Mouse (Mus musculus): ENCODE data around the gene Kif6. TPM values are rescaled to one million over a fixed set of nuclear protein-coding genes. Genes with fewer than 3 reads are reported as not detected.

Gene Kif6
- polyA plus RNA-seq, 1 experiment from 2014 or later, result not detected

DNA sequence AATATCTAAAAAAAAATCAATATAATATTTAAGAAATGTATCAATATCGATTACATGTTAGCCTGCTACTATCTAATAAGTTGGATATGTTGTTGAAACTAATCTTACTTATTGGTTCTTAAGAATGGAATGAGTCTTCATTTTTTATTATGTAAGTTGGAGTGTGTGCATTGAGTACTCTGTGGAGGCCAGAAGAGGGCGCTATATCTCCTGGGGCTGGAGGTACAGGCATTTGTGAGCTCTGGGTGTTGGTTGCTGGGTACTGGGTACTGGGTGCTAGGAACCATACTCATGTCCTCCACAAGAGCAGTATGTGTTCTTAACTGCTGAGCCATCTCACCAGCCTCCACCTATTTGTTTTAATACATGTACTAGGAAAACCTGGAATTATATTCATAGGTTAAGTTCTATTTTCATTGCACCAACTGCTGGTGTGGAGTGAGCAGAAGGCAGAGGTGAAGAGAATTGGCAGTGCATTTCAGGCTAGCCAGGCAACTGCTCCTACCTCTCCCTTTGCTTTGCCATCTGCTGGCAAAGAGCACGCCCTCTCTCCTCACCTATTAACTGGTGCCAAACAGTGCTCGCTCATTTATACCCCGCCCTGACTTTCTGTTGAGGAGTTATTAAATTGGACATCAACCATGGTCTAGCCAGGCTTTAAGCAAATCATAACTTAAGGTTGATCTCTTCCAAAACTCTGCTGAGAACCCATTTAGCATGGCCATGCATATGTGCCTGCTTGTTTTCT is 199.1 kb downstream of the Kif6 start:
- Histone ChIP-seq H3K27me3 (ENCODE audit: insufficient read depth, low read length) (no peaks in the 10 kb centered on the region), H3K27ac (ENCODE audit: low read depth) (no peak overlapping the region), H3K36me3 (replicated peaks; ENCODE audit: insufficient read depth, low read length) (no peaks in the 10 kb centered on the region), H3K9ac (replicated peaks) (no peak overlapping the region), H3K4me2 (ENCODE audit: low read depth, low read length) (no peak overlapping the region), H3K4me3 (ENCODE audit: low read depth, low read length) (no peak overlapping the region), H3K9me3 (ENCODE audit: low read length) (no peaks in the 10 kb centered on the region), H3K4me1 (ENCODE audit: insufficient read depth) (no peaks in the 10 kb centered on the region)
- 76% methylated on average over 5 of the region's 5 CpGs for WGBS (ENCODE audit: insufficient replicate concordance)
- no peak for ATAC-seq
- TF ChIP-seq CTCF (IDR thresholded peaks at IDR 0.05; ENCODE audit: low read depth), result peak; percentile 29
- TF ChIP-seq EP300 (IDR thresholded peaks at IDR 0.05; ENCODE audit: low read depth), result no peak
- no peak for DNase-seq

DNA sequence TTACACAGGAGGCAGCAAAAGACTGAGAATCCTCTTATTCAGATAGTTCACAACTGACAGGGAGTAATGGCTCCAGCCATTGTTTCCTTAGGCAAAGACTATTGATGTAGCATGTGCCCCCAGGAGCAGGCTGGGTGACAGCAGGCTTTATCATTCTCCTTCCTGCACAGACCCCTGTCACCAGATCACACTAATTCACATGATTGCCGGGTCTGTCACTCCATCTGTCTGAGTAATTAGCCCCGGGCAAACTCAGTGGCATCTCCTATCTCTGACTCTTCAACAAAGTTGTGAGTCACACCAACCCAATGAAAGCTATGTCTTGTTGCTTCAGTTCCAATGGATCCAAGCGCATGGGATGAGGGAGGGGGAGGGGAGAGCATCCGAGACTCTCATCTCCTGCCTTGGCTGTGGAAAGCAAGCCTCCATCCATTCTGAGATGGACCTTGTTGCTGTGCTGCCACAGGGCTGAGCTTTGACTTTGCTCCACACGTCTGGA is 201.2 kb downstream of the Kif6 start:
- Histone ChIP-seq H3K4me1 (ENCODE audit: insufficient read depth) (no peaks in the 10 kb centered on the region), H3K27ac (ENCODE audit: low read depth) (no peak overlapping the region), H3K9ac (replicated peaks) (no peak overlapping the region), H3K9me3 (ENCODE audit: low read length) (no peaks in the 10 kb centered on the region), H3K4me3 (ENCODE audit: low read depth, low read length) (no peak overlapping the region), H3K36me3 (replicated peaks; ENCODE audit: insufficient read depth, low read length) (no peaks in the 10 kb centered on the region), H3K4me2 (ENCODE audit: low read depth, low read length) (no peak overlapping the region), H3K27me3 (ENCODE audit: insufficient read depth, low read length) (no peaks in the 10 kb centered on the region)
- TF ChIP-seq EP300 (IDR thresholded peaks at IDR 0.05; ENCODE audit: low read depth) (no peak), CTCF (IDR thresholded peaks at IDR 0.05; ENCODE audit: low read depth) (no peak)
- 51% methylated on average over 5 of the region's 5 CpGs for WGBS (ENCODE audit: insufficient replicate concordance)
- ATAC-seq (no peak), DNase-seq (no peak)

DNA sequence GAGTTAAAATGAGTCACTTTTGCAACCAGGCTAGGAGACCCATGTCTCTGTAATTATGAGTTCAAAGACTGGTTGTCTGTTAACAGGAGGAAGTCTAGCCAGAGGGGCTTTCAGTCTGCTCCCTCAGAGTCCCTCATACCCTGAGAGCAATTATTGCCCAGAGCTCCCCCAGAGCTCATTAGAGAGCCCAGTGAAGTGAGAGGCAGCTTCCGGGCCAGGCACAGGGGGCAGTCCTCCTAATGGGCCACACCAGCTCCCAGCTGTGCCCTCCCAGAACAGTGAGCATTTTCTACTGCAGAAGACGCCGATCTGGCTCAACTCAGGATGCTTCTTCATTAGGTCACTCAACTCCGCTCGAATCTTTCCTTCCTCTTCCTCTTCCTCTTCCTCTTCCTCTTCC is 201.8 kb downstream of the Kif6 start:
- DNase-seq (no peak), ATAC-seq (no peak)
- Histone ChIP-seq H3K36me3 (replicated peaks; ENCODE audit: insufficient read depth, low read length) (no peaks in the 10 kb centered on the region), H3K27me3 (ENCODE audit: insufficient read depth, low read length) (no peaks in the 10 kb centered on the region), H3K4me1 (ENCODE audit: insufficient read depth) (no peaks in the 10 kb centered on the region), H3K4me3 (ENCODE audit: low read depth, low read length) (no peak overlapping the region), H3K4me2 (ENCODE audit: low read depth, low read length) (no peak overlapping the region), H3K27ac (ENCODE audit: low read depth) (no peak overlapping the region), H3K9me3 (ENCODE audit: low read length) (no peaks in the 10 kb centered on the region), H3K9ac (replicated peaks) (no peak overlapping the region)
- TF ChIP-seq CTCF (IDR thresholded peaks at IDR 0.05; ENCODE audit: low read depth) (no peak), EP300 (IDR thresholded peaks at IDR 0.05; ENCODE audit: low read depth) (no peak)
- WGBS (ENCODE audit: insufficient replicate concordance), result 45% methylated on average over 5 of the region's 5 CpGs

DNA sequence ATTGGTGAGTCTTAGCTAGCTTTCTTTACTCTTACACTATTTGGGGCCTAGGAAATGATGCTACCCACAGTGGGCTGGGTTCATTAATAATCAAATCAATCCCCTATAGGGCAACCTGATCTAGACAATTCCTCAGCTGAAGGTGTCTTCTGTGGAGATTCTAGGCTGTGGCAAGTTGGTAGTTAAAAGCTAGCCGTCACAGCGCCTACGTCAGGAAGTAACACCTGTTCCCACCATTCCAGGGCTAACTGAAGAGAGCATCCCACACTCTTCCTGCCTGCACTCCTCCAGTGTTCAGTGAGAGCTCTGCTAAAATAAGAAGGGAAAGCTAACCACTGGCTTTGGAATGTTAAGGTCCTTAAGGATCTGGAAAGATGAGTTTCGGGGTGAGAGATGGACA is 205.3 kb downstream of the Kif6 start:
- Histone ChIP-seq H3K4me2 (ENCODE audit: low read depth, low read length) (no peak overlapping the region), H3K9me3 (ENCODE audit: low read length) (no peaks in the 10 kb centered on the region), H3K27me3 (ENCODE audit: insufficient read depth, low read length) (no peaks in the 10 kb centered on the region), H3K9ac (replicated peaks) (no peak overlapping the region), H3K27ac (ENCODE audit: low read depth) (no peak overlapping the region), H3K4me3 (ENCODE audit: low read depth, low read length) (no peak overlapping the region), H3K36me3 (replicated peaks; ENCODE audit: insufficient read depth, low read length) (no peaks in the 10 kb centered on the region), H3K4me1 (ENCODE audit: insufficient read depth) (no peaks in the 10 kb centered on the region)
- WGBS (ENCODE audit: insufficient replicate concordance), result 77% methylated on average over 4 of the region's 4 CpGs
- TF ChIP-seq CTCF (IDR thresholded peaks at IDR 0.05; ENCODE audit: low read depth) (no peak), EP300 (IDR thresholded peaks at IDR 0.05; ENCODE audit: low read depth) (no peak)
- ATAC-seq (no peak), DNase-seq (no peak)

DNA sequence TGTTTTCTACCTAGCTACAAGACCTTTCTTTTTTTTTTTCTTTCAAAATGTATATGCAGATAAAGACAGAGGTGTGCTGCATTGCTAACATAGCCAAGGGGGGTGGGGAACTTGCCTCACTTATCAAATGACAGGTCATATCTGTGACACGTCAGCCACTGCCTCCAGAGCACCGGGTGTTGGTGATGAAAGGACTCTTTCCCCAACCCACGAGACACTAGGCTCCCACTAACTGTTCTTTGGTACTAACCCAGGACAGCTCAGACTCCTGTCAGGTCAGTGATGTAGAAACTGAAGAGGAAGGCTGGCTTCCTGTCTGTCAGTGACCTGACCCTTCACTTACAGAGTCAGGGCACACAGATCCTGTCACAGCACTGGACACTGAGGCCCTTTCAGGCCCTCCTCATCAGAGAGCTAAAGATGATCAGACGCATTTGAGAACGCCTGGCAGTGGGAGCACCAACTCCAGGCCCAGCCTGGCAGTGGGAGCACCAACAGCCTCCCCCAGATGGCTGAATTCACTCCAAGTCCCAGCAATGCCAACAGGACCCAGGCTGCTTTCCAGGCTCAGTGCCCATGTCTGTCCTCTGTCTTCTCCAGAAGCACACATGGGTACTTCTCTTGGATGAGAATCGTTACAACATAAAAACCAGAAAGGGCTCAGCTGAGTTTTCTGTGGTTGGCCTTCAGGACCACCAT is 209.4 kb downstream of the Kif6 start:
- WGBS (ENCODE audit: insufficient replicate concordance), result 43% methylated on average over 6 of the region's 6 CpGs

DNA sequence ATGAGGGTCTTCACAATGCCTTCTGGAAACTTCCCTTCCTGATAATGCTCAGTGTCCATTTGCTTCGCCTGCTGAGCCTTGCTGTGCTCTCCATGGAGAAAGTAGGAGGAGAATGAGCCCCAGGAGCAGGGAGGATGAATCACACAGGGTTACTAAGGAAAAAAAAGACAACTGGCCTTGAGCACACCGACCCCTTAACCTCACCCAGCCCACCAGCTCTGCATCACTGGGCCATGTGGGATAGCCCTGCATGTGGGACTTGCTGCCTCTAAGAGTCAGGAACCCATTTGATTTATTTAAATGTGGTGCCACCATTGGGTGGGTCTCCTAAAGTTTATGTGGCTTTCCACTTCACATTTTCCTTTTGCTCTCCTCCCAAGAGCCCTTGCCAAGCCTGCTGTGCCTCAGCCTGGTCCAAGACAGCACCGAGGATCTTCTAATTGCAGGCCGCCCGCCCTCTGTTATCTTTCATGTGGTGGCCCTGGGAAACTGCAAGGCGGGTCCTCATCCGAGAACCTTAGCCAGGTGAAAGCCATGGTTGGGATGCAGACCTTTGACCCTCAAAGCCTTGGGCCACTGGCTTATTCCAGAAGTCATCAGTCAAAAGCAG is 210.0 kb downstream of the Kif6 start:
- Histone ChIP-seq H3K9me3 (ENCODE audit: low read length) (no peaks in the 10 kb centered on the region), H3K36me3 (replicated peaks; ENCODE audit: insufficient read depth, low read length) (no peaks in the 10 kb centered on the region), H3K4me1 (ENCODE audit: insufficient read depth) (no peaks in the 10 kb centered on the region), H3K4me3 (ENCODE audit: low read depth, low read length) (no peak overlapping the region), H3K27me3 (ENCODE audit: insufficient read depth, low read length) (no peaks in the 10 kb centered on the region), H3K9ac (replicated peaks) (no peak overlapping the region), H3K4me2 (ENCODE audit: low read depth, low read length) (no peak overlapping the region), H3K27ac (ENCODE audit: low read depth) (no peak overlapping the region)
- no peak for ATAC-seq
- no peak for DNase-seq
- TF ChIP-seq CTCF (IDR thresholded peaks at IDR 0.05; ENCODE audit: low read depth) (no peak), EP300 (IDR thresholded peaks at IDR 0.05; ENCODE audit: low read depth) (no peak)
- WGBS (ENCODE audit: insufficient replicate concordance), result 78% methylated on average over 7 of the region's 7 CpGs

More for the DNA sequence above, 209.4 kb downstream of the Kif6 start:
- no peak for ATAC-seq
- no peak overlapping the region for H3K4me2 ChIP-seq (ENCODE audit: low read depth, low read length)
- no peaks in the 10 kb centered on the region for H3K4me1 ChIP-seq (ENCODE audit: insufficient read depth)
- TF ChIP-seq CTCF (IDR thresholded peaks at IDR 0.05; ENCODE audit: low read depth) (no peak), EP300 (IDR thresholded peaks at IDR 0.05; ENCODE audit: low read depth) (no peak)
- H3K27me3 ChIP-seq (ENCODE audit: insufficient read depth, low read length), result no peaks in the 10 kb centered on the region
- no peak overlapping the region for H3K4me3 ChIP-seq (ENCODE audit: low read depth, low read length)
- no peaks in the 10 kb centered on the region for H3K9me3 ChIP-seq (ENCODE audit: low read length)
- H3K36me3 ChIP-seq (replicated peaks; ENCODE audit: insufficient read depth, low read length), result no peaks in the 10 kb centered on the region
- H3K27ac ChIP-seq (ENCODE audit: low read depth), result no peak overlapping the region
- H3K9ac ChIP-seq (replicated peaks), result no peak overlapping the region
- DNase-seq, result no peak
